Mouse (Mus musculus) forelimb bud, embryonic 11.5 days (tissue): ENCODE results near the gene Colgalt2.
A peak's percentile ranks its signal among the peaks of the same experiment; 100 is the strongest.

Experiments used
- DNase-seq: peaks from one replicate; pipeline ENCODE4 v3.0.0-alpha.2; 2012; ENCODE audit warnings: low read depth, low spot score

The Colgalt2 gene

GRCm38 (mm10) chr1:152476126-152476525 is 76.5 kb downstream of the Colgalt2 start:
- DNase-seq: no peak

GRCm38 (mm10) chr1:152490842-152491241 is 91.2 kb downstream of the Colgalt2 start:
- DNase-seq: no peak

- DNase-seq: no peak
These were observed 92.6 kb downstream of the Colgalt2 start for GRCm38 (mm10) chr1:152492258-152492657.

GRCm38 (mm10) chr1:152496831-152497230 is 97.2 kb downstream of the Colgalt2 start:
- DNase-seq: no peak

- no peak for DNase-seq
These were observed 98.0 kb downstream of the Colgalt2 start for GRCm38 (mm10) chr1:152497581-152497980.

GRCm38 (mm10) chr1:152499802-152500201 is 100.2 kb downstream of the Colgalt2 start:
- no peak for DNase-seq

GRCm38 (mm10) chr1:152506175-152506574 is 106.5 kb downstream of the Colgalt2 start:
- no peak for DNase-seq

GRCm38 (mm10) chr1:152506726-152507125 is 107.1 kb downstream of the Colgalt2 start:
- DNase-seq: no peak

GRCm38 (mm10) chr1:152508481-152509220 is 109.0 kb downstream of the Colgalt2 start:
- no peak for DNase-seq

GRCm38 (mm10) chr1:152511237-152511636 is 111.6 kb downstream of the Colgalt2 start:
- DNase-seq: peak; percentile 54

GRCm38 (mm10) chr1:152514256-152514655 is 114.6 kb downstream of the Colgalt2 start:
- no peak for DNase-seq

GRCm38 (mm10) chr1:152517057-152517570 is 117.5 kb downstream of the Colgalt2 start:
- no peak for DNase-seq

GRCm38 (mm10) chr1:152518971-152519370 is 119.3 kb downstream of the Colgalt2 start:
- no peak for DNase-seq

GRCm38 (mm10) chr1:152520798-152521575 is 121.4 kb downstream of the Colgalt2 start:
- peak; percentile 40 for DNase-seq

GRCm38 (mm10) chr1:152522226-152522625 is 122.6 kb downstream of the Colgalt2 start:
- DNase-seq: no peak

GRCm38 (mm10) chr1:152523292-152523691 is 123.7 kb downstream of the Colgalt2 start:
- DNase-seq: no peak

GRCm38 (mm10) chr1:152524098-152524892 is 124.7 kb downstream of the Colgalt2 start:
- DNase-seq: no peak

- DNase-seq: peak; percentile 82
These were observed 125.5 kb downstream of the Colgalt2 start for GRCm38 (mm10) chr1:152524987-152525648.

- DNase-seq: no peak
These were observed 126.5 kb downstream of the Colgalt2 start for GRCm38 (mm10) chr1:152526154-152526553.

GRCm38 (mm10) chr1:152528214-152528613 is 128.6 kb downstream of the Colgalt2 start:
- DNase-seq: no peak

- no peak for DNase-seq
These were observed 129.1 kb downstream of the Colgalt2 start for GRCm38 (mm10) chr1:152528778-152529177.
